ENCODE assay signal across 24 mouse cellular contexts in genomic region chr11:51130151-51130550, GRCm38 (mm10).
"Had no signal": no experiment of that assay in that cellular context is flagged by ENCODE, and none has a peak within 500 bp of the region (broad histone marks: within the 10 kb centered on the region; RNA-seq: fewer than 3 reads in every experiment).

No protein-coding gene starts in this region.

- H3K36me3 ChIP-seq: embryonic facial prominence, embryonic 12.5 days; embryonic facial prominence, embryonic 13.5 days; embryonic facial prominence, embryonic 15.5 days; forebrain, embryonic 10.5 days; forebrain, embryonic 12.5 days; forebrain, embryonic 15.5 days; heart, embryonic 10.5 days had no signal

- H3K4me3 ChIP-seq: embryonic facial prominence, embryonic 12.5 days; embryonic facial prominence, embryonic 13.5 days; embryonic facial prominence, embryonic 15.5 days; erythroblast, embryonic 14.5 days; forebrain, embryonic 10.5 days; forebrain, embryonic 12.5 days; forebrain, embryonic 13.5 days; forebrain, embryonic 15.5 days; gastrocnemius, adult 2 months; heart, adult 2 months; heart, embryonic 10.5 days had no signal

- DNase-seq: cerebellum, adult 9-10 months; cerebellum, adult 9-11 months; cerebellum, postnatal 10 days; cerebellum, postnatal 14 days; cerebellum, postnatal 25 days; cerebellum, postnatal 36 days; embryo, embryonic 11 days; forebrain, postnatal 0 days; gastrocnemius, adult 2 months; gastrocnemius, postnatal 10 days; gastrocnemius, postnatal 14 days; gastrocnemius, postnatal 25 days; heart, adult 11 months; heart, adult 18-20 months; heart, adult 2 months had no signal

- H3K27ac ChIP-seq: embryonic facial prominence, embryonic 12.5 days; embryonic facial prominence, embryonic 13.5 days; embryonic facial prominence, embryonic 15.5 days; forebrain, embryonic 10.5 days; forebrain, embryonic 12.5 days; forebrain, embryonic 13.5 days; forebrain, embryonic 15.5 days; gastrocnemius, adult 2 months; heart, adult 2 months; heart, embryonic 10.5 days had no signal

- H3K4me1 ChIP-seq: embryonic facial prominence, embryonic 12.5 days; embryonic facial prominence, embryonic 13.5 days; embryonic facial prominence, embryonic 15.5 days; forebrain, embryonic 10.5 days; forebrain, embryonic 12.5 days; forebrain, embryonic 13.5 days; forebrain, embryonic 15.5 days; heart, embryonic 10.5 days had no signal

- H3K27me3 ChIP-seq: embryonic facial prominence, embryonic 12.5 days; embryonic facial prominence, embryonic 13.5 days; embryonic facial prominence, embryonic 15.5 days; forebrain, embryonic 12.5 days; forebrain, embryonic 13.5 days; forebrain, embryonic 15.5 days had no signal

- H3K9me3 ChIP-seq: forebrain, embryonic 15.5 days had no signal
